Mouse (Mus musculus) lung, embryonic 14.5 days (tissue): ENCODE measurements around the gene 4930447C04Rik. TPM values are rescaled to one million over a fixed set of nuclear protein-coding genes. Genes with fewer than 3 reads are reported as not detected.

Experiments
- ATAC-seq: fragments of 200-750 bp; cut with Nextera tagmentation; 2 replicates; pipeline ENCODE4 v1.8.0; 2017; ENCODE audit warnings: mild to moderate bottlenecking, moderate TSS enrichment, moderate library complexity; ENCODE audit not compliant: insufficient read depth
- DNase-seq: peaks from one replicate; pipeline ENCODE4 v3.0.0-alpha.2; 2015
- H3K27ac ChIP-seq: fragments of 300-500 bp; sonication (generic); 2 replicates; pipeline ENCODE4 v1.5.1; 2014; ENCODE audit warnings: low read depth, mild to moderate bottlenecking, moderate library complexity
- H3K27me3 ChIP-seq: fragments of 300-500 bp; sonication (generic); 2 replicates; pipeline ENCODE4 v1.6.1; 2014; ENCODE audit warnings: low read length, control low read depth; ENCODE audit not compliant: insufficient read depth
- H3K36me3 ChIP-seq: fragments of 300-500 bp; sonication (generic); 2 replicates; pipeline ENCODE4 v1.6.1; 2014; ENCODE audit warnings: control low read depth; ENCODE audit not compliant: insufficient read depth
- H3K4me1 ChIP-seq: fragments of 300-500 bp; sonication (generic); 2 replicates; pipeline ENCODE4 v1.6.1; 2014; ENCODE audit warnings: antibody characterized with exemption, control low read depth; ENCODE audit not compliant: insufficient read depth
- H3K4me2 ChIP-seq: fragments of 300-500 bp; sonication (generic); 2 replicates; pipeline ENCODE4 v1.6.1; 2014; ENCODE audit warnings: mild to moderate bottlenecking
- H3K4me3 ChIP-seq: fragments of 300-500 bp; sonication (generic); 2 replicates; pipeline ENCODE4 v1.5.1; 2014; ENCODE audit warnings: low read depth, low read length
- H3K9ac ChIP-seq: fragments of 300-500 bp; sonication (generic); 2 replicates; pipeline ENCODE4 v1.6.1; 2014
- H3K9me3 ChIP-seq: fragments of 300-500 bp; sonication (generic); 2 replicates; pipeline ENCODE4 v1.6.1; 2016; ENCODE audit warnings: low read depth, low read length, control low read depth
- CTCF ChIP-seq: IDR thresholded peaks from 2 replicates; pipeline ENCODE4 v1.5.1; 2016; ENCODE audit warnings: antibody characterized with exemption, low read depth
- WGBS: fragments of 180-500 bp; shearing (Covaris S2); extraction: QIAGEN DNeasy Blood & Tissue Kit; methylation state at CpG from one replicate; pipeline ENCODE4 v1.1.7; 2014; 5-methylcytosine and 5-hydroxymethylcytosine counted together
- polyA plus RNA-seq: library from polyadenylated mRNA; unstranded; fragments of >200 nt; fragmentation: Nextera tagmentation; extraction: Ambion mirVana; gene quantifications from 2 replicates; pipeline ENCODE4 v1.2.1, GENCODE M21; 2014

4930447C04Rik gene
- polyA plus RNA-seq, 1 experiment from 2014 or later = 0.63 TPM

DNA sequence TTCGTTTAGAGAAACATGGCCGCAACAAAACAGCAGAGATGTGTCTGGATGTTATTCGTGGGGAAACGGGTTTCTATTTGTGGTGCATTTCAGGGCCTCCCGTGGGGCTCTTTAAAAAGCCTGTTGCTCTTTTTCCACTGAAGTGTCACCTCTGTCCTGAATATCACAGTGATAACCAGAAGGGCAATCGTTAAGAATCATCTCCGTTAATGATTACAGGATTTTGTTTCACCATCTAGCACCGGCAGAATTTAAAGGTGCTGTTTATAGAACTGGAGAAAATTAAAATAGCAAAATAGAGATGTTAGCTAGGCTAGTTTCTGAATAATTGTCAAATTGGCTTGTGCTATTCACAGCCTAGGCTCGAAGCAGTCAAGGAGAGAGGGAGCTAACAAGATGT lies 90.4 kb downstream of the 4930447C04Rik start:
- Histone ChIP-seq H3K4me1 (no peaks in the 10 kb centered on the region), H3K4me3 (no peak overlapping the region), H3K4me2 (no peak overlapping the region), H3K9me3 (no peaks in the 10 kb centered on the region), H3K27me3 (peaks cover 49% of the 10 kb centered on the region), H3K27ac (no peak overlapping the region), H3K36me3 (no peaks in the 10 kb centered on the region), H3K9ac (no peak overlapping the region)
- DNase-seq (no peak), ATAC-seq (no peak)
- 64% methylated on average over 9 of the region's 9 CpGs for WGBS
- TF ChIP-seq CTCF = no peak

DNA sequence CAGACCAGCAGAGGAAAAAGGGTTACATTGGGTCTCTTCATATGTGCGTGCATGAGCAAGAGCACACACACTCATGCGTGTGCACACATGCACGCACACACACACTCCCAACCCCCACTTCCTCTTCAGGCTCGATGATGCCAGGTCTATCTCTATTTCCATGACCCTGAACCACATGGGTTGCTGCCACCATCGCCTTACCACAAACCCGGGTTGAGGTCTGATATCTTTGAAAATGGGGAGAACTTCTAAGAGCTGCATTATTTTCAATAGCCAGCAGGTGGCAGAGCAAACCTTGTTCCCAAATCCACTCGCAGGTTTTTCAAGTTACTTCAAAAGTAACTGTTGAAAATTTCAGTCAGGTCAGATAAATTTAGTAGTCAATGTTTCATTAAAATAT lies 92.8 kb downstream of the 4930447C04Rik start:
- Histone ChIP-seq H3K36me3 (no peaks in the 10 kb centered on the region), H3K27ac (no peak overlapping the region), H3K4me1 (peaks cover 5% of the 10 kb centered on the region; the same call in 1 of the 2 replicates), H3K27me3 (peaks cover 25% of the 10 kb centered on the region), H3K9ac (no peak overlapping the region), H3K9me3 (no peaks in the 10 kb centered on the region), H3K4me3 (no peak overlapping the region), H3K4me2 (no peak overlapping the region)
- TF ChIP-seq CTCF = peak; percentile 76
- ATAC-seq (no peak), DNase-seq (peak; percentile 86)
- WGBS = 28% methylated on average over 7 of the region's 7 CpGs

DNA sequence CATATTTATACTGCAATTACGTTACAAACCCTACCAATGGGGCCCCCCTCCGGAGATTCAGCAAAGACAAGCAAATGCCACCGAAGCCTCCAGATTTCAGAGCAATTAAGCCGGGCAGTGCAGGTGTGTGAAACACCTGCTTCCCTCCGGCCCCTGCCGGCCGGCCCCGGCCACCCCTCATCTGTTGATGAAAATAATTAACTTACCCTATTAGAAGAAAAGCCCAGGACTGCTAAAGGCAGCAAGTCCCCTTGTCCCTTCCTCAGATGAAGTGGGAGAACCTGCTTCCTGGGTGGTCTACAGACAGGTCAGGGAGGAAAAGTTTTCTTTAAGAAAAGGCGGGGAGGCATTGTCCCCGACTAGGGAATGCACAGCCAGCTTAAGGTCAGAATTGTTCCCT lies 94.6 kb downstream of the 4930447C04Rik start:
- H3K9me3 ChIP-seq = no peaks in the 10 kb centered on the region
- peaks cover 25% of the 10 kb centered on the region for H3K27me3 ChIP-seq
- H3K9ac ChIP-seq = no peak overlapping the region
- no peak for DNase-seq
- H3K4me2 ChIP-seq = no peak overlapping the region
- peaks cover 5% of the 10 kb centered on the region; the same call in 1 of the 2 replicates for H3K4me1 ChIP-seq
- H3K27ac ChIP-seq = no peak overlapping the region
- TF ChIP-seq CTCF = no peak
- 25% methylated on average over 10 of the region's 10 CpGs for WGBS
- no peak for ATAC-seq
- no peaks in the 10 kb centered on the region for H3K36me3 ChIP-seq
- H3K4me3 ChIP-seq = no peak overlapping the region

DNA sequence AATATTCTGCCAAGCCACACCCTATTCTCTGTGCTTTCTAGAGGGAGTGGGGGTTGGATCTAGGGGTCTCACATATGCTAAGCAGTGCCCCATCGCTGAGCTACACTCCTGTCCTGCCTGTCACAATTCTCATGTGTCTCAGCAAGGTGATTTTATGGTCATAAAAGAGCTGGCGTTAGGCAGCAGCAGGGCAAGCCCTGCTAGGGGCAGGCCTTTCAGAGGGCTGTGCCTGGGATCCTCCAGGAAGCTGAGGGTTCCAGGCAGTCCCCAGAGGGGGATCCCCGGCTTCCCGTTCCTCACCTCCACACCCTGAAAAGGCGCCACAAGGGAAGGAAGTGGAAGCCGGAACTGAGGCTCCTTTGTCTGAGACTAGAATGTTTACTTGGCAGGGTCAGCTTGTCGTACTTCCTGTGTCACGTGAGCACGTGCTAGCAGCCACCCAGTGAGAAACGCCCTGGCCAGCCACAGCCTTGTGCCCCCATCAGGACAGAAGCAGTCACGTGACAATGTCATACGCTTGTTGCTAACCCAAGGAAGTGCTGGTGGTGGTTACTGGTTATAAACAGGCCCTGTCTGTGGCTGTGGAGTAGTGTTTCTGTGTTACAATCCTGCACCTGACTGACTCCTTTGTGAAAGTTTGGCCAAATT lies 96.5 kb downstream of the 4930447C04Rik start:
- WGBS = 11% methylated on average over 12 of the region's 12 CpGs
- Histone ChIP-seq H3K36me3 (no peaks in the 10 kb centered on the region), H3K27ac (0 out of 2 replicates have a peak overlapping the region, but pooled peaks have one; percentile 36), H3K27me3 (peaks cover 15% of the 10 kb centered on the region), H3K9me3 (no peaks in the 10 kb centered on the region), H3K4me3 (peak overlapping the region; percentile 20; the same call in 1 of the 2 replicates), H3K9ac (no peak overlapping the region), H3K4me2 (peak overlapping the region; percentile 53), H3K4me1 (peaks cover 5% of the 10 kb centered on the region; the same call in 1 of the 2 replicates)
- TF ChIP-seq CTCF = no peak
- peak; percentile 90 for ATAC-seq
- DNase-seq = peak; percentile 83

DNA sequence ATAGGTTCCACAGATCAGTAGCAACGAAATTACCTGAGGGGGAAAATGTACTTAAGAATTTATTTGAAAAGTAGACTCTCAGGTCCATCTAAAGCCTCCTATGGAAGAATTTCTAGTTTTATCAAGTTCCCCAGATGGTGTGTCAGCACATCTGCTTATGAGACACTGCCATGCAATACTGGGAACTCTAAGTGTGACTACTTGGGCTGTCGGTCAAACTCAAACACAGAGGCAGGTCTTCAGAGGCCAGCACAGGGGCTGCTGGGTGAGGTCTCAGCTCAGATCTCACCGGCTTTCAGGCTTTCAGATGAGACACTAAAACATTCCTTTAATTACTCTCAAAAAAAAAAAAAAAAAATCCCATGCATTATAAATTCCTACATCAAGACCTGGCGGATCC lies 97.0 kb downstream of the 4930447C04Rik start:
- Histone ChIP-seq H3K27ac (no peak overlapping the region), H3K27me3 (peaks cover 15% of the 10 kb centered on the region), H3K36me3 (no peaks in the 10 kb centered on the region), H3K9me3 (no peaks in the 10 kb centered on the region), H3K4me3 (no peak overlapping the region), H3K4me1 (peaks cover 5% of the 10 kb centered on the region; the same call in 1 of the 2 replicates), H3K4me2 (peak overlapping the region; percentile 53), H3K9ac (no peak overlapping the region)
- DNase-seq (no peak), ATAC-seq (no peak)
- 64% methylated on average over 4 of the region's 4 CpGs for WGBS
- no peak for TF ChIP-seq CTCF

DNA sequence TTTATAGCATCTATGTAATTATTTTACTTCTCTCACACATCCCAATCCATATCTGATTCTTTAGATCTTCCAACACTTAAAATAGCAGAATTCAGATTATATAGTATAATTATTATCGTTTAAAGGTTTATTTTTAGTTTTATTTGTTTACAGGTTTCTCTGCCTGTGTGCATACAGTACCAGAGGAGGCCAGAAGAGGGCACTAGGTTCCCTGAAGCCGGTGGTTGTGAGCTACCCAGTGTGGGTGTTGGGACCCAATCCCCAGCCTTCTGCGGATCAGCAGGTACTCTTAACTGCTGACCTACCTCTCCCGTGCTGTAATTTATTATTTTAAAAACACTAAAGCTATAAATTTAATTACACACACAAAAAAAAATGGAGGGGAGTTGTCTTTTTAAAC lies 97.4 kb downstream of the 4930447C04Rik start:
- no peak for ATAC-seq
- Histone ChIP-seq H3K27ac (no peak overlapping the region), H3K36me3 (no peaks in the 10 kb centered on the region), H3K9ac (no peak overlapping the region), H3K4me3 (no peak overlapping the region), H3K9me3 (no peaks in the 10 kb centered on the region), H3K4me1 (peaks cover 5% of the 10 kb centered on the region; the same call in 1 of the 2 replicates), H3K27me3 (peaks cover 11% of the 10 kb centered on the region), H3K4me2 (no peak overlapping the region)
- DNase-seq = no peak
- WGBS = 85% methylated on average over 4 of the region's 4 CpGs
- peak; percentile 27 for TF ChIP-seq CTCF

DNA sequence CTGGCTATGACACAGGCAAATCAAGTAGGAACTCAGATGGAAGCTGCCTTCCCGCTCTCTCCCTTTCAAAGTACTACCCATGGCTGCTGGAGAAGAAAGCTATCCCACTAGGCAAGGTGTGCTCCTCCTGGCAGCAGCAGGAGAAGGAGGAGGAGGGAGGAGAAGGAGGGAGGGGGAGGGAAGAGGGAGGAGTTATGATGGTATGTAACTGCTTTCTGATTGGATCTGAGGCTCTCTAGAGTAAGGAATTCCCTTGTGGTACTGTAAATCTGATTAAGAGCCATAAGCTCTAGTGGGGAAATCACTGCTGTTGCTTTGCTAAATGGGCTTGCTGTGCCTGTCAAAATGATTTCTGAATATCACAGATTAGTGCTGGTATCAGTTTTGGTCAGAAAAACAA lies 99.1 kb downstream of the 4930447C04Rik start:
- no peak overlapping the region for H3K4me2 ChIP-seq
- TF ChIP-seq CTCF = no peak

More for the DNA sequence above, 99.1 kb downstream of the 4930447C04Rik start:
- H3K9me3 ChIP-seq = no peaks in the 10 kb centered on the region
- DNase-seq (no peak), ATAC-seq (no peak)
- H3K36me3 ChIP-seq = no peaks in the 10 kb centered on the region
- no peak overlapping the region for H3K4me3 ChIP-seq
- H3K4me1 ChIP-seq = peaks cover 5% of the 10 kb centered on the region; the same call in 1 of the 2 replicates
- no peak overlapping the region for H3K27ac ChIP-seq
- H3K27me3 ChIP-seq = peaks cover 5% of the 10 kb centered on the region
- 93% methylated on average over 1 of the region's 1 CpGs for WGBS
- no peak overlapping the region for H3K9ac ChIP-seq
